Mouse (Mus musculus) embryonic facial prominence, embryonic 15.5 days (tissue): ENCODE measurements around the gene Smarcd1. TPM values are rescaled to one million over a fixed set of nuclear protein-coding genes. Genes with fewer than 3 reads are reported as not detected.
"Not testable (repeated sequence)": the region's sequence is repeated elsewhere in the genome, so short reads cannot be mapped to it uniquely, and the experiment has no call there.

Experiments used
- ATAC-seq: fragments of 200-750 bp; cut with Nextera tagmentation; 2 replicates; pipeline ENCODE4 v1.8.0; 2017; ENCODE audit warnings: low read depth, moderate TSS enrichment; ENCODE audit not compliant: insufficient number of reproducible peaks, low FRiP score, low TSS enrichment
- H3K27ac ChIP-seq: fragments of 300-500 bp; sonication (generic); replicated peaks from 2 replicates; pipeline ENCODE4 v1.5.1; 2015; ENCODE audit warnings: mild to moderate bottlenecking, inconsistent platforms
- H3K27me3 ChIP-seq: fragments of 300-500 bp; sonication (generic); 2 replicates; pipeline ENCODE4 v1.6.1; 2015; ENCODE audit warnings: inconsistent platforms
- H3K36me3 ChIP-seq: fragments of 300-500 bp; sonication (generic); 2 replicates; pipeline ENCODE4 v1.6.1; 2015; ENCODE audit warnings: mild to moderate bottlenecking, inconsistent platforms
- H3K4me1 ChIP-seq: fragments of 300-500 bp; sonication (generic); 2 replicates; pipeline ENCODE4 v1.6.1; 2015; ENCODE audit warnings: inconsistent platforms
- H3K4me2 ChIP-seq: fragments of 300-500 bp; sonication (generic); replicated peaks from 2 replicates; pipeline ENCODE4 v1.6.1; 2015; ENCODE audit warnings: mild to moderate bottlenecking, inconsistent platforms
- H3K4me3 ChIP-seq: fragments of 300-500 bp; sonication (generic); replicated peaks from 2 replicates; pipeline ENCODE4 v1.5.1; 2015; ENCODE audit warnings: mild to moderate bottlenecking, inconsistent platforms
- H3K9ac ChIP-seq: fragments of 300-500 bp; sonication (generic); 2 replicates; pipeline ENCODE4 v1.6.1; 2015; ENCODE audit warnings: inconsistent platforms
- H3K9me3 ChIP-seq: fragments of 300-500 bp; sonication (generic); replicated peaks from 2 replicates; pipeline ENCODE4 v1.6.1; 2016; ENCODE audit warnings: inconsistent platforms
- WGBS: fragments of 180-500 bp; shearing (Covaris S2); methylation state at CpG from one replicate; pipeline ENCODE4 v1.1.7; 2015; 5-methylcytosine and 5-hydroxymethylcytosine counted together
- polyA plus RNA-seq: library from polyadenylated mRNA; unstranded; fragments of >200 nt; fragmentation: Nextera tagmentation; extraction: Ambion mirVana; gene quantifications from 2 replicates; pipeline ENCODE4 v1.2.1, GENCODE M21; 2015

Smarcd1 gene
- polyA plus RNA-seq, 1 experiment from 2014 or later, result 40.1 TPM

DNA sequence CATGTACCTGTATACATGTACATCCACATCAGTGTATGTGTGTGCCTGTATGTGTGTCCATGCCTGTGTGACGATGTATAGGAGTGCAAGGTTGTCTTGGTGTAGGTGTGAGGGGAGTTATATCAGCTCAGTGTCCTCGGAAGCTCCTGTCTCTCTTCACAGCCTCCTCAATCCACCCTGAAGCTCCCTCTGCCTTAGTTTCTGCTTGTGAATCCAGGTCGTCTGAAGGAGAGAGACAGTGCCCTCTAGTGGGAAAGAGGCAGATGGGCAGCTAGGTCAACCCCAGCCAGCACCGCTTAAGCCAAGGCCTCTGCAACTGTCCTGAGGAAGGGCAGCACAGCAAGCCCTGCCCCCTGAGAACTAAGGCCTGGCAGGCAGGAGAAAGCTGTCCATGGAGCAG, 13.2 kb upstream of the Smarcd1 start:
- Histone ChIP-seq H3K9me3 (no peaks in the 10 kb centered on the region), H3K4me2 (no peak overlapping the region), H3K4me1 (no peaks in the 10 kb centered on the region), H3K9ac (no peak overlapping the region), H3K4me3 (no peak overlapping the region), H3K27me3 (peaks cover 12% of the 10 kb centered on the region), H3K36me3 (no peaks in the 10 kb centered on the region), H3K27ac (no peak overlapping the region)
- WGBS, result 4% methylated on average over 4 of the region's 4 CpGs
- 0 out of 2 replicates have a peak, but pooled peaks have one; percentile 34 for ATAC-seq

DNA sequence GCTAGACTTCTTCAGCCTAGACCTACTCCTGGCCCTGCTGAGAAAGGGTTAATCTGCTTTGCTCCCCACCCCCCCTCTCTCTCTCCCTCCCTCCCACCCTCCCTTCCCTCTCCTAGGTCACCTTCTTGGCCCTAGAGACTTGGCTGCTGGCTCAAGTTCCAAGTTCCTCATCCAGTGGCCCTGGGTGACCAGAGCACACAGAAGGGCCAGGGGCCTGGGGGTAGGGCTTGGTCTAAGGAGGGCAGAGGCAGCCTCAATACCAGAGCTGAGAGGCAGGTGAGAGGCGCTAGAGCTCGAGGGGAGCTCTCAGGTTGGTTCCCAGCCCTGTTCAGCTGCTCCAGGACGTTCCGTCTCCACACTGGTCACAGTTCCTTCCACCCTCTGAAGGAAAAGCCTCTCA, 11.0 kb upstream of the Smarcd1 start:
- H3K27ac ChIP-seq, result no peak overlapping the region
- H3K4me3 ChIP-seq, result no peak overlapping the region
- no peaks in the 10 kb centered on the region for H3K4me1 ChIP-seq
- H3K36me3 ChIP-seq, result no peaks in the 10 kb centered on the region
- WGBS, result 23% methylated on average over 4 of the region's 4 CpGs
- H3K9ac ChIP-seq, result no peak overlapping the region
- H3K27me3 ChIP-seq, result peaks cover 12% of the 10 kb centered on the region
- no peak overlapping the region for H3K4me2 ChIP-seq
- no peak for ATAC-seq
- no peaks in the 10 kb centered on the region for H3K9me3 ChIP-seq

DNA sequence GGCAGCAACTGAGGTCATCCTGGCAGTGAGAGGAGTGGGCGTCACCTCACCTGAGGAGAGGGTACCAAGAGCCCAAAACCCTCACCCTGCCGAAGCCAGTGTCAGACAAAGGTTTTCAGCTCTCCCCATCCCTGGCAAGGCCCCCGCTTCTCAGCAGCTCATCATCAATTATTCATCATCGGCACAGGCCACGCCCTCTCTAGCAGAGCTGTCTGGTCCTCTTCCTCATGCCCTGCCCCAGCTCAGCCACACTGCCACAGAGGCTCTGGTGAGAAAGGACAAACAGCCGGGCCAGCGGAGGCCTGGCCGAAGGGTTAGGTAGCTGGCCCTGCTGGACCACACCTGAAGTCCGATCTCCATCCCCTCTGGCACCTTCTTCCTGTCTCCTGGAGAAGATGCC, 10.0 kb upstream of the Smarcd1 start:
- WGBS, result 63% methylated on average over 9 of the region's 9 CpGs
- Histone ChIP-seq H3K27me3 (peaks cover 16% of the 10 kb centered on the region), H3K36me3 (no peaks in the 10 kb centered on the region), H3K9me3 (no peaks in the 10 kb centered on the region), H3K4me2 (no peak overlapping the region), H3K4me1 (no peaks in the 10 kb centered on the region), H3K9ac (no peak overlapping the region), H3K27ac (no peak overlapping the region), H3K4me3 (no peak overlapping the region)
- ATAC-seq, result no peak; the same call in 1 of the 2 replicates

DNA sequence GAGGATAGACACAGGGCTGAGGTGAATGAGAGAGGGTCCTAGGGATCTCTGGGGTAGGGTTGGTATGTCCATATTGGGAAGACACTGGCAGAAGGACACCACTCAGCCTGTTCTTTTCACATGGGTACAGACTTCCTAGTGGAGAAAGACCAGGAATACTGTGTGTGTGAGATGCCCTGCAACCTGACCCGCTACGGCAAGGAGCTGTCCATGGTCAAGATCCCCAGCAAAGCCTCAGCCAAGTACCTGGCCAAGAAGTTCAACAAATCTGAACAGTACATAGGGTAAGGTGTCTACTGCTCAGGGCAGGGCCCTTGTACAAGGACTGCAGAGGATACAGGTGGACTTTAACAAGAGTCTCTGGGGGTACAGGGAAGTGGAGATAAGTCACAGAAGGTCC, 4.6 kb upstream of the Smarcd1 start:
- Histone ChIP-seq H3K9me3 (no peaks in the 10 kb centered on the region), H3K36me3 (no peaks in the 10 kb centered on the region), H3K4me3 (no peak overlapping the region), H3K27me3 (peaks cover 17% of the 10 kb centered on the region; the same call in 1 of the 2 replicates), H3K27ac (no peak overlapping the region), H3K4me2 (no peak overlapping the region), H3K4me1 (peaks cover 18% of the 10 kb centered on the region; the same call in 1 of the 2 replicates), H3K9ac (no peak overlapping the region)
- ATAC-seq, result no peak
- WGBS, result 20% methylated on average over 2 of the region's 2 CpGs

DNA sequence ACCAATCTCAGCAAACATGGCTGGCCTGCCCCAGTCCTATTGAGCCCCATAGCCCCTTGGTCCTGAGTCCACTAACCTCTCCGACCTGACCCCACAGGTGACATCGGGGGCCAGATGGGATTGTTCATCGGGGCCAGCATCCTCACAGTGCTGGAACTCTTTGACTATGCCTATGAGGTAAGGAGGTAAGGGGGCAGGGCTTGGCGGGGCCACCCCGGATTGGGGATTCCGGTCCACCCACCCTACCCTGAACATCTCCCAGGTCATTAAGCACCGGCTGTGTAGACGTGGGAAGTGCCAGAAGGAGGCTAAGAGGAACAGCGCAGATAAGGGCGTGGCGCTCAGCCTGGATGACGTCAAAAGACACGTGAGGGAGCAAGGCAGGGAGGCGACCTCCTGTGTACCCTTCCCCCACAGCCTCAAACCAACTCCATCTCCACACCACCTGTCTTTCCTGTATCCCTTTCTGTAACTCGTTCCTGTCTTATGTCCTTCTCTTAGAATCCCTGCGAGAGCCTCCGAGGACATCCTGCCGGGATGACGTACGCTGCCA, 3.3 kb upstream of the Smarcd1 start:
- Histone ChIP-seq H3K4me3 (no peak overlapping the region), H3K4me2 (no peak overlapping the region), H3K36me3 (no peaks in the 10 kb centered on the region), H3K9ac (no peak overlapping the region), H3K4me1 (peaks cover 30% of the 10 kb centered on the region), H3K27ac (no peak overlapping the region), H3K9me3 (no peaks in the 10 kb centered on the region), H3K27me3 (peaks cover 17% of the 10 kb centered on the region; the same call in 1 of the 2 replicates)
- 35% methylated on average over 20 of the region's 20 CpGs for WGBS
- no peak for ATAC-seq

DNA sequence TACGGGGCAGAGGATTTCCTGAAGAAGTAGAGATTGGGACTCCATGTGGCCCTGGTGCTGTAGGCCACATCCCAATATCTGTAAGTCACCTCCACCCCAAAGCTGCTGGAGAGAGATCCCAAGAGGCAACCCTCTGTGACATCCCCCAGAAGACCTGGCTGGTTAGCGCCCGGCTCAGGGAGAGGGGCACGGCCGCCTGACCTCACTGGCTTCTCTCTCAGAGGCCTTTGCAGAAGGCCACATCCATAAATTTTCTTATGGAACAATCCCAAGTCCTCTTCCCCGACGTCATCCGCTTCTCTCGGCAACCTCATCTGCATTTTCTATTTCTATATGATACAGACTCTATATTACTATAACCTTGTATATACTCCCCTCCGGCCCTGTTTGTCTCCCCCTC, 2.2 kb upstream of the Smarcd1 start:
- Histone ChIP-seq H3K4me3 (no peak overlapping the region), H3K9me3 (no peaks in the 10 kb centered on the region), H3K9ac (no peak overlapping the region), H3K36me3 (peaks cover 3% of the 10 kb centered on the region; the same call in 1 of the 2 replicates), H3K27me3 (peaks cover 17% of the 10 kb centered on the region; the same call in 1 of the 2 replicates), H3K27ac (no peak overlapping the region), H3K4me1 (peaks cover 41% of the 10 kb centered on the region), H3K4me2 (no peak overlapping the region)
- 92% methylated on average over 10 of the region's 10 CpGs for WGBS
- no peak for ATAC-seq

DNA sequence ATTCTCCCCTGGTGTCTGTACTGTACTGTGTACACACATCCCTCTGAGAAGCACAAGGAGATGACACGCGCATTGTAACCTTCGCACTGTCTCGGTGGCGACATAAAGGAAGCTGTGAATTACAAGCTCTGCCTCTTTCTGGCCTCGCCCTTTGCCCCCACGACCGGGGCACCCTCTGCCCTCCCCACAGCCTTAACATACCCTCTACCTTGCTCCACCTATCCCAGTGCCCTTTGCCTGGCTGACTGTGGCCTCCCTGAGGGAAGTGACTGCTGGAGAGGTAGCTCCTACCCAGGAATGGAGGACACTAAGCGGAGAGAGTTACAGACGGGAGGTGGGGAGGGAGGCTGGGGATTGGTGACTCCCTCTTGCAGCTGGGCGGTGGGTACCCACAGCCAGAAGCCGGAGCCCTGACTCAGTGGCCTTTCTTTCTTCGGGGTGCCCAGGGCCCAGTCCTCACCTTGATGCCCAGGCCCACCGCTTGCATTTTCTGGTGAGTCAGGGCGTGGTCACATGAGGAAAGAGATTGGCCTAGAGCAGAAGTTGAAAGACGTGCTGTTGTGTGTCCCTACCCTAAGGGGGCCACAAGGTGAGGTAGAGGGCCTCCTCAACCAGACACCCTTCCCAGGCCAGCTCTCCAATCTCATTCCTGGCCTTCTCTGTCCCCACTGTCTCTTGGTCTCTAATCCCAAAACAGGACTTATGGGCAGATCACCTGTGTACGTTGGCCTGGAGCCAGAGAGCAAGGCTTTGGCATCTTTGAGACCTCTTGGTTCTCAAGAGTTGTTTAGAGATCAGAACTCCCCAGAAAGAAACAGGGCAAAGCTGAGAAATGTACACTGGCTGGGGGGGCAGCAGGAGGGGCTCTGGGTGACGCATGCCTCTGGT, 1.5 kb upstream of the Smarcd1 start:
- no peak overlapping the region for H3K27ac ChIP-seq

DNA sequence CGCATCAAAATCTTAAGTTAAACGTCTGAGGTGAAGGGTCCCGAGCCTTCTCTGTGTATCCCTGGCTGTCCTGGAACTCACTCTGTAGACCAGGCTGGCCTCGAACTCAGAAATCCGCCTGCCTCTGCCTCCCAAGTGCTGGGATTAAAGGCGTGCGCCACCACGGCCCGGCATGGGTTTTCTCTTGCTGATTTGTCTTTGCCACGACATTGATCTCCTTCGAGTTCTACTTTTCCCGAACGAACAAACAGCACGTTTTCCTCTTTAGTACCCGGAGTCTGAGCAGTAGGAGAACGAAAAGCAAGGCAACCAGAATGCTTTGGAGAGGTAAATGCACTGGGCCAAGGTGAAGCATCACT, 310 bp upstream of the Smarcd1 start:
- Histone ChIP-seq H3K4me1 (peaks cover 41% of the 10 kb centered on the region), H3K27ac (peak overlapping the region; percentile 96), H3K4me3 (peak overlapping the region; percentile 85), H3K27me3 (peaks cover 13% of the 10 kb centered on the region; the same call in 1 of the 2 replicates), H3K36me3 (peaks cover 15% of the 10 kb centered on the region; the same call in 1 of the 2 replicates), H3K4me2 (peak overlapping the region; percentile 59), H3K9ac (0 out of 2 replicates have a peak overlapping the region, but pooled peaks have one; percentile 93)
- ATAC-seq, H3K9me3 ChIP-seq: not testable (repeated sequence)
- WGBS, result 46% methylated on average over 16 of the region's 16 CpGs

More for the DNA sequence above, 1.5 kb upstream of the Smarcd1 start:
- H3K9ac ChIP-seq, result no peak overlapping the region
- H3K36me3 ChIP-seq, result peaks cover 8% of the 10 kb centered on the region; the same call in 1 of the 2 replicates
- peaks cover 41% of the 10 kb centered on the region for H3K4me1 ChIP-seq
- no peak for ATAC-seq
- H3K9me3 ChIP-seq, result no peaks in the 10 kb centered on the region
- H3K4me2 ChIP-seq, result no peak overlapping the region
- peaks cover 17% of the 10 kb centered on the region; the same call in 1 of the 2 replicates for H3K27me3 ChIP-seq
- H3K4me3 ChIP-seq, result no peak overlapping the region
- 88% methylated on average over 18 of the region's 18 CpGs for WGBS

DNA sequence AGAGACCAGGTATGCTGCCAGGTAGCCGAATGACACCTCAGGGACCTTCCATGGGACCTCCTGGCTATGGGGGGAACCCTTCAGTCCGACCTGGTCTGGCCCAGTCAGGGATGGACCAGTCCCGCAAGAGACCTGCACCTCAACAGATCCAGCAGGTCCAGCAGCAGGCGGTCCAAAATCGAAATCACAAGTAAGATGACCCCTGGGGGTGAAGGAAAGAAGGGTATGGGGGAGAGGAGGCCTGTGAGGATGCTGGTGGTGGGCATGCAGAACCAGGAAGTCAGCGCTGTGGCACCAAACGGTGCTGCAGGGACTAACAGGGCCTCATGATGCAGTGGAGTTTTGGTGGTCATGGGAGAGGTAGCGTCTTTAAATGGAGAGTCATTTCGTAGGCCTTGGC, 1.2 kb downstream of the Smarcd1 start:
- peaks cover 41% of the 10 kb centered on the region for H3K4me1 ChIP-seq
- peak overlapping the region; percentile 93 for H3K9ac ChIP-seq
- H3K4me2 ChIP-seq, result peak overlapping the region; percentile 59
- peaks cover 27% of the 10 kb centered on the region for H3K36me3 ChIP-seq
- 0 out of 2 replicates have a peak, but pooled peaks cover 8% of the 10 kb centered on the region for H3K27me3 ChIP-seq
- H3K27ac ChIP-seq, result peak overlapping the region; percentile 96; the same call in 1 of the 2 replicates
- no peak for ATAC-seq
- no peaks in the 10 kb centered on the region for H3K9me3 ChIP-seq
- 49% methylated on average over 9 of the region's 9 CpGs for WGBS
- H3K4me3 ChIP-seq, result peak overlapping the region; percentile 85

DNA sequence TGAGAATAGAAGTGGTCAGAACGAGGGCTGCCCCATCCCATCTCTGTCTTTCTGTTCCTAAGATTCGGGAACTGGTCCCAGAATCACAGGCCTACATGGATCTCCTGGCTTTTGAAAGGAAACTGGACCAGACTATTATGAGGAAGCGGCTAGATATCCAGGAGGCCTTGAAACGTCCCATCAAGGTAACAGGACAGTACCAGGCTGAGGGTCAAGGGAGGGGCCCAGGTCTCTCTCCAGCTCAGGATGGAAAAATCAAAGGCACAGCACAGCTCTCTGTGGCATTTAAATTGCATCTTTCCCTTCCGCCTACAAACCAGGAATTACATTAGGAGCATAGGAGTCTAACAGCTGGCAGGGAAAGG, 1.7 kb downstream of the Smarcd1 start:
- 56% methylated on average over 5 of the region's 5 CpGs for WGBS
- no peak for ATAC-seq
- peak overlapping the region; percentile 96; the same call in 1 of the 2 replicates for H3K27ac ChIP-seq

DNA sequence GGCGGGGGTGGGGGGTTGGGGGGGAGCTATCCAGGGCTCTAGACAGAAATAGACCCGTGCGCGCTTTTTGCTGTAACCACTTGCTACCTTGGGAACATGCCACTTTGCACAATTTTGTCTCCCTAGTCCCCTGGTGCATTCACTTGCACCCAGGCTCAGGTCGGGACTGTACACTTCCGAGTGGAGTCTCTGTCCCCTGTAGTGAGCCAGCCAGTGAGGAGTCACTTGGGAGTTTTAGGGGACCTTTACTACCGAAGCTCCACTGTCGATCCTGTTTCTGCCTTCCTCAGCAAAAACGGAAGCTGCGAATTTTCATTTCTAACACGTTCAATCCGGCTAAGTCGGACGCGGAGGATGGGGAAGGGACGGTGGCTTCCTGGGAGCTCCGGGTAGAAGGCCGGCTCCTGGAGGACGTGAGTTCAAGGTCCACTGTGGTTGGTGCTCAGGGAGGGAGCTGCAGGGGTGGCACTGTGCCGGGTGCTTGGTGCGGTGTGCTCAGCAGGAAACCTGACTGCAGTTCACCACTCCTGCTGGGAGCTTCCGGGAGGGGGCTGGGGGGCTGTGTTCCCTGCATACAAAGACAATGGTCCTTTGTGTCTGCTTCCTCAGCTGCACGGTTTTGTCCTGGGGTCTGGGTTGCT, 2.2 kb downstream of the Smarcd1 start:
- ATAC-seq, result no peak
- H3K4me2 ChIP-seq, result peak overlapping the region; percentile 59; the same call in 1 of the 2 replicates
- 35% methylated on average over 23 of the region's 23 CpGs for WGBS
- H3K36me3 ChIP-seq, result peaks cover 36% of the 10 kb centered on the region
- H3K9me3 ChIP-seq, result no peaks in the 10 kb centered on the region
- H3K27ac ChIP-seq, result peak overlapping the region; percentile 55
- H3K9ac ChIP-seq, result no peak overlapping the region
- peak overlapping the region; percentile 13; the same call in 1 of the 2 replicates for H3K4me3 ChIP-seq
- peaks cover 35% of the 10 kb centered on the region for H3K4me1 ChIP-seq
- no peaks in the 10 kb centered on the region for H3K27me3 ChIP-seq

More for the DNA sequence above, 1.7 kb downstream of the Smarcd1 start:
- Histone ChIP-seq H3K27me3 (0 out of 2 replicates have a peak, but pooled peaks cover 4% of the 10 kb centered on the region), H3K4me1 (peaks cover 39% of the 10 kb centered on the region), H3K9ac (no peak overlapping the region), H3K4me3 (peak overlapping the region; percentile 85; the same call in 1 of the 2 replicates), H3K4me2 (peak overlapping the region; percentile 59; the same call in 1 of the 2 replicates), H3K36me3 (peaks cover 31% of the 10 kb centered on the region), H3K9me3 (no peaks in the 10 kb centered on the region)
